Mouse (Mus musculus) midbrain, embryonic 10.5 days (tissue): ENCODE results near the gene Klra2. TPM values are rescaled to one million over a fixed set of nuclear protein-coding genes. Genes with fewer than 3 reads are reported as not detected.

Experiments used
- DNase-seq: peaks from one replicate; pipeline ENCODE4 v3.0.0-alpha.2; 2017; ENCODE audit warnings: low spot score
- H3K27ac ChIP-seq: fragments of 300-500 bp; sonication (generic); replicated peaks from 2 replicates; pipeline ENCODE4 v1.5.1; 2016; ENCODE audit warnings: mild to moderate bottlenecking
- H3K27me3 ChIP-seq: fragments of 300-500 bp; sonication (generic); 2 replicates; pipeline ENCODE4 v1.6.1; 2016; ENCODE audit warnings: low read depth, mild to moderate bottlenecking; ENCODE audit not compliant: poor library complexity, severe bottlenecking
- H3K36me3 ChIP-seq: fragments of 300-500 bp; sonication (generic); 2 replicates; pipeline ENCODE4 v1.6.1; 2016; ENCODE audit warnings: mild to moderate bottlenecking, moderate library complexity
- H3K4me1 ChIP-seq: fragments of 300-500 bp; sonication (generic); 2 replicates; pipeline ENCODE4 v1.6.1; 2016
- H3K4me3 ChIP-seq: fragments of 300-500 bp; sonication (generic); 2 replicates; pipeline ENCODE4 v1.5.1; 2016; ENCODE audit warnings: mild to moderate bottlenecking, moderate library complexity
- H3K9me3 ChIP-seq: fragments of 300-500 bp; sonication (generic); replicated peaks from 2 replicates; pipeline ENCODE4 v1.6.1; 2016; ENCODE audit warnings: mild to moderate bottlenecking
- WGBS: fragments of 180-500 bp; shearing (Covaris S2); methylation state at CpG from one replicate; pipeline ENCODE4 v1.1.7; 2016; 5-methylcytosine and 5-hydroxymethylcytosine counted together
- polyA plus RNA-seq: library from polyadenylated mRNA; unstranded; fragments of >200 nt; fragmentation: Nextera tagmentation; extraction: Ambion mirVana; gene quantifications from 2 replicates; pipeline ENCODE4 v1.2.1, GENCODE M21; 2016

Klra2 gene
- polyA plus RNA-seq, 1 experiment from 2014 or later = not detected

- 72% methylated on average over 3 of the region's 3 CpGs for WGBS
- H3K9me3 ChIP-seq = peaks cover 11% of the 10 kb centered on the region; the same call in 1 of the 2 replicates
- no peaks in the 10 kb centered on the region for H3K27me3 ChIP-seq
- no peaks in the 10 kb centered on the region for H3K4me1 ChIP-seq
- no peaks in the 10 kb centered on the region for H3K36me3 ChIP-seq
- DNase-seq = no peak
- H3K4me3 ChIP-seq = no peak overlapping the region
- no peak overlapping the region for H3K27ac ChIP-seq
Measured at GRCm38 (mm10) chr6:131262778-131263177, 15.6 kb upstream of the Klra2 start.

GRCm38 (mm10) chr6:131262009-131262408 is 14.8 kb upstream of the Klra2 start:
- no peaks in the 10 kb centered on the region for H3K4me1 ChIP-seq
- H3K36me3 ChIP-seq = no peaks in the 10 kb centered on the region
- H3K27ac ChIP-seq = no peak overlapping the region
- peaks cover 11% of the 10 kb centered on the region; the same call in 1 of the 2 replicates for H3K9me3 ChIP-seq
- DNase-seq = no peak
- no peak overlapping the region for H3K4me3 ChIP-seq
- 81% methylated on average over 3 of the region's 3 CpGs for WGBS
- H3K27me3 ChIP-seq = no peaks in the 10 kb centered on the region

GRCm38 (mm10) chr6:131245081-131245480 is 2.1 kb downstream of the Klra2 start:
- Histone ChIP-seq H3K36me3 (no peaks in the 10 kb centered on the region), H3K4me1 (no peaks in the 10 kb centered on the region), H3K9me3 (peaks cover 2% of the 10 kb centered on the region; the same call in 1 of the 2 replicates), H3K4me3 (no peak overlapping the region), H3K27ac (no peak overlapping the region), H3K27me3 (no peaks in the 10 kb centered on the region)
- WGBS = 79% methylated on average over 2 of the region's 2 CpGs
- no peak for DNase-seq

Other genes starting within 250 kb of the Klra2 start
- 46.4 and 55.0 TPM in 2 replicates for gene Magohb, start 45.9 kb upstream of the Klra2 start, polyA plus RNA-seq
- gene Styk1, start 106.2 kb upstream of the Klra2 start, polyA plus RNA-seq = 0.20 and 1.1 TPM in 2 replicates
- 30.7 and 37.8 TPM in 2 replicates for gene Ybx3, start 141.1 kb upstream of the Klra2 start, polyA plus RNA-seq
- not detected in 2 replicates for gene 5430401F13Rik, start 239.0 kb upstream of the Klra2 start, polyA plus RNA-seq
- not detected in 2 replicates for gene Gm6619, start 239.0 kb upstream of the Klra2 start, polyA plus RNA-seq